Mouse (Mus musculus): ENCODE data around the gene Cep55. TPM values are rescaled to one million over a fixed set of nuclear protein-coding genes. Genes with fewer than 3 reads are reported as not detected.

The Cep55 gene
- polyA plus RNA-seq (2012; rRNA removed) (17.0 and 22.0 TPM in 2 replicates), polyA plus RNA-seq (2014; fragmentation: Nextera tagmentation; extraction: Ambion mirVana) (20.3 and 21.0 TPM in 2 replicates)

- peaks cover 11% of the 10 kb centered on the region; the same call in 1 of the 2 replicates for H3K4me1 ChIP-seq (ENCODE audit: control insufficient read depth, insufficient read depth, low read length)
- no peaks in the 10 kb centered on the region for H3K9me3 ChIP-seq (ENCODE audit: control insufficient read depth, low read length)
- peak within 1 kb of the TSS; percentile 74 for H3K4me2 ChIP-seq (replicated peaks; ENCODE audit: low read depth, low read length, severe bottlenecking)
- peak within 1 kb of the TSS; percentile 56; the same call in 1 of the 2 replicates for H3K27ac ChIP-seq (replicated peaks; ENCODE audit: low read depth, low read length)
- peak within 1 kb of the TSS; percentile 68 for H3K9ac ChIP-seq (ENCODE audit: low read depth, low read length, severe bottlenecking)
- ATAC-seq (ENCODE audit: low FRiP score, low read depth), result peak; percentile 97
- H3K36me3 ChIP-seq (ENCODE audit: control insufficient read depth, insufficient read depth, low read length), result peaks cover 15% of the 10 kb centered on the region; the same call in 1 of the 2 replicates
- 1% methylated on average over 34 of the region's 36 CpGs for WGBS
- no peaks in the 10 kb centered on the region for H3K27me3 ChIP-seq (ENCODE audit: control insufficient read depth, insufficient read depth, low read length)
- no peak for TF ChIP-seq POLR2A (IDR thresholded peaks at IDR 0.05; ENCODE audit: borderline replicate concordance, extremely low read depth, insufficient read depth, insufficient read length)
- H3K4me3 ChIP-seq (replicated peaks; ENCODE audit: low read length), result peak within 1 kb of the TSS; percentile 74
- DNase-seq (ENCODE audit: low spot score), result peak; percentile 97
Measured at GRCm38 (mm10) chr19:38054720-38055192, at the start of gene Cep55. Cep55 (plus strand) TSS chr19:38055011.

DNA sequence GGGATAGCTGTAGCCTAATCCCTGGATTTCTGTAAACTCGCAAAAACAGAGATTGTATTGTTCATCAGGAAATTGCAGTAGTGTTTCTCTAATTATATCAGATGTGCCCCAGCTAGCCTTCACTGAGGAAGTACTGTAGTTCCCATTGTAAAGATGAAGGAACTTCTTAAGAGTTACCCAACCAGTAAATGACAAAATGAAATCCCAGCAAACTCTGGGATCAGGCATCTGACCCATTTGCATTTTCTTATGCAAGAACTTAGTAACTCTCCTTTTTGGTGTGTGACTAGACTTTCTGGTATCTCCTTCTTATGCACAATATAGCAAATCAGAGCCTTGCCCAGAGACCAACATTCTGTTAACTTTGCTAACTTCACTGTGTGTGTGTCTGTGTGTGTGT is 43.4 kb upstream of the Cep55 start:
- WGBS, result 64% methylated on average over 1 of the region's 1 CpGs
- no peak overlapping the region for H3K27ac ChIP-seq (replicated peaks; ENCODE audit: low read depth, low read length)
- no peaks in the 10 kb centered on the region for H3K36me3 ChIP-seq (ENCODE audit: control insufficient read depth, insufficient read depth, low read length)
- DNase-seq (ENCODE audit: low spot score) (no peak), ATAC-seq (ENCODE audit: low FRiP score, low read depth) (no peak)
- TF ChIP-seq POLR2A (IDR thresholded peaks at IDR 0.05; ENCODE audit: borderline replicate concordance, extremely low read depth, insufficient read depth, insufficient read length), result no peak
- peaks cover 5% of the 10 kb centered on the region for H3K4me1 ChIP-seq (ENCODE audit: control insufficient read depth, insufficient read depth, low read length)
- no peak overlapping the region for H3K4me2 ChIP-seq (replicated peaks; ENCODE audit: low read depth, low read length, severe bottlenecking)
- H3K27me3 ChIP-seq (ENCODE audit: control insufficient read depth, insufficient read depth, low read length), result no peaks in the 10 kb centered on the region
- H3K9me3 ChIP-seq (ENCODE audit: control insufficient read depth, low read length), result no peaks in the 10 kb centered on the region
- H3K9ac ChIP-seq (ENCODE audit: low read depth, low read length, severe bottlenecking), result no peak overlapping the region
- no peak overlapping the region for H3K4me3 ChIP-seq (replicated peaks; ENCODE audit: low read length)

DNA sequence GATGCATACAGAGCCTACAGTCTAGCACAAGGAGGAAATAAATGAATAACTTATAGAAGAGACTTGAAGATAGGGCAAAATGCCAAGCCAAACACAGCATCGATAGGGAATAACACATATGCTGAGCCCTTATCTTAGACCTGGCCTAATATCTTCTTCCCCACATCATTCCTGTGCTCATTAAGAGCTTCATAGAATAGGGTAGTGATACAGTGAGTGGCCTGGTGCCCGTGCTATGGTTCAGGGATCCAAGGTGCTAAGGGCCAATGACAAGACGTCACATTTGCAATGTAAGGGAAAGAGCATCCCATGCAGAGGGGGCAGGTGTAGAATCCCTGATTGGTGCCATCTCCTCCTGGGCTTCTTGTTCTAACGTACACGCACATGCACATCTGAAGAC is 40.4 kb upstream of the Cep55 start:
- no peak for TF ChIP-seq POLR2A (IDR thresholded peaks at IDR 0.05; ENCODE audit: borderline replicate concordance, extremely low read depth, insufficient read depth, insufficient read length)
- 95% methylated on average over 5 of the region's 5 CpGs for WGBS
- H3K4me1 ChIP-seq (ENCODE audit: control insufficient read depth, insufficient read depth, low read length), result peaks cover 5% of the 10 kb centered on the region
- ATAC-seq (ENCODE audit: low FRiP score, low read depth) (no peak), DNase-seq (ENCODE audit: low spot score) (no peak)
- H3K9me3 ChIP-seq (ENCODE audit: control insufficient read depth, low read length), result no peaks in the 10 kb centered on the region
- no peaks in the 10 kb centered on the region for H3K36me3 ChIP-seq (ENCODE audit: control insufficient read depth, insufficient read depth, low read length)
- no peaks in the 10 kb centered on the region for H3K27me3 ChIP-seq (ENCODE audit: control insufficient read depth, insufficient read depth, low read length)
- H3K4me3 ChIP-seq (replicated peaks; ENCODE audit: low read length), result no peak overlapping the region
- no peak overlapping the region for H3K27ac ChIP-seq (replicated peaks; ENCODE audit: low read depth, low read length)
- no peak overlapping the region for H3K9ac ChIP-seq (ENCODE audit: low read depth, low read length, severe bottlenecking)
- H3K4me2 ChIP-seq (replicated peaks; ENCODE audit: low read depth, low read length, severe bottlenecking), result no peak overlapping the region

DNA sequence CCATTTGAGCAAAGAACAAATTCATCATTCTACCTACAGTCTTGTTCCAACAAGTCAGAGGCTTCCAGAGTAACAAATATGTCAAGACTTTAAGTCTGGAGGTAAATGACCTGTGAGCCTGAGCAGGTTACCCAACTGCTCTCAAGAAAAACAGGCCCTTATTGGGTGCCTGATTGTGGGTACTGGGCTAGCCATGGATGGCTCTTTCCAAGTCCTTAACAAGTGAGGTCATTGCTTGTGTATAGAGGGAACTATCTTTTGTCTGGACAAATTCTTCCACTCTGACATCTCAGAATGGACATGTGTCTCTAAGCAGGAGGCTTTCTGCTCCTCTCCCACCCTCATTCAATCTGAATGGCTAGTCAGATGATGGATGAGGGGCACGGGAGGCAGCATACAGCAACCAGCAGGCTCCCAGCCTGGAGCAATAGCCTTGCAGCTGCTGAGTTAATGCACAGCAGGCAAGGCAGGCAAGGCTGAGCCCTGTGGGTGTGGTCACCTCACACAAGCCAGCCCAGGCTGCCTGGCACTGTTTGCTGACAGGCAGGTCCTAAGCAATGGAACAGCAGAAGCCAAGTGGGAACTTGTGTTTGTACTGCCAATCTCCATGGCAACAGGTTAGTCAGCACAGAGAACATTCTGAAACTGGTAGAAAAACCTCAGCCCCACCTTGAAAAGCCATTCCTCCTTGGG is 39.5 kb upstream of the Cep55 start:
- peak; percentile 89 for ATAC-seq (ENCODE audit: low FRiP score, low read depth)
- H3K36me3 ChIP-seq (ENCODE audit: control insufficient read depth, insufficient read depth, low read length), result no peaks in the 10 kb centered on the region
- no peak overlapping the region for H3K4me3 ChIP-seq (replicated peaks; ENCODE audit: low read length)
- no peaks in the 10 kb centered on the region for H3K27me3 ChIP-seq (ENCODE audit: control insufficient read depth, insufficient read depth, low read length)
- 0% methylated on average over 1 of the region's 1 CpGs for WGBS
- H3K4me2 ChIP-seq (replicated peaks; ENCODE audit: low read depth, low read length, severe bottlenecking), result no peak overlapping the region
- H3K27ac ChIP-seq (replicated peaks; ENCODE audit: low read depth, low read length), result peak overlapping the region; percentile 74
- no peak for TF ChIP-seq POLR2A (IDR thresholded peaks at IDR 0.05; ENCODE audit: borderline replicate concordance, extremely low read depth, insufficient read depth, insufficient read length)
- no peaks in the 10 kb centered on the region for H3K9me3 ChIP-seq (ENCODE audit: control insufficient read depth, low read length)
- peak; percentile 90 for DNase-seq (ENCODE audit: low spot score)
- peaks cover 5% of the 10 kb centered on the region for H3K4me1 ChIP-seq (ENCODE audit: control insufficient read depth, insufficient read depth, low read length)
- H3K9ac ChIP-seq (ENCODE audit: low read depth, low read length, severe bottlenecking), result no peak overlapping the region

GRCm38 (mm10) chr19:38015873-38016254 is 38.9 kb upstream of the Cep55 start:
- Histone ChIP-seq H3K36me3 (ENCODE audit: control insufficient read depth, insufficient read depth, low read length) (no peaks in the 10 kb centered on the region), H3K9ac (ENCODE audit: low read depth, low read length, severe bottlenecking) (no peak overlapping the region), H3K4me3 (replicated peaks; ENCODE audit: low read length) (no peak overlapping the region), H3K9me3 (ENCODE audit: control insufficient read depth, low read length) (no peaks in the 10 kb centered on the region), H3K4me1 (ENCODE audit: control insufficient read depth, insufficient read depth, low read length) (peaks cover 5% of the 10 kb centered on the region), H3K4me2 (replicated peaks; ENCODE audit: low read depth, low read length, severe bottlenecking) (no peak overlapping the region), H3K27ac (replicated peaks; ENCODE audit: low read depth, low read length) (peak overlapping the region; percentile 74), H3K27me3 (ENCODE audit: control insufficient read depth, insufficient read depth, low read length) (no peaks in the 10 kb centered on the region)
- WGBS, result 51% methylated on average over 1 of the region's 1 CpGs
- DNase-seq (ENCODE audit: low spot score), result no peak
- TF ChIP-seq POLR2A (IDR thresholded peaks at IDR 0.05; ENCODE audit: borderline replicate concordance, extremely low read depth, insufficient read depth, insufficient read length), result no peak
- ATAC-seq (ENCODE audit: low FRiP score, low read depth), result no peak

All from limb, embryonic 14.5 days (tissue).